Mouse (Mus musculus) lung, embryonic 14.5 days (tissue): ENCODE results near the gene Rps6kl1. TPM values are rescaled to one million over a fixed set of nuclear protein-coding genes. Genes with fewer than 3 reads are reported as not detected.
"Not testable (repeated sequence)": the region's sequence is repeated elsewhere in the genome, so short reads cannot be mapped to it uniquely, and the experiment has no call there.

ENCODE experiments used
- ATAC-seq: fragments of 200-750 bp; cut with Nextera tagmentation; 2 replicates; pipeline ENCODE4 v1.8.0; 2017; ENCODE audit warnings: mild to moderate bottlenecking, moderate TSS enrichment, moderate library complexity; ENCODE audit not compliant: insufficient read depth
- DNase-seq: peaks from one replicate; pipeline ENCODE4 v3.0.0-alpha.2; 2015
- H3K27ac ChIP-seq: fragments of 300-500 bp; sonication (generic); 2 replicates; pipeline ENCODE4 v1.5.1; 2014; ENCODE audit warnings: low read depth, mild to moderate bottlenecking, moderate library complexity
- H3K27me3 ChIP-seq: fragments of 300-500 bp; sonication (generic); 2 replicates; pipeline ENCODE4 v1.6.1; 2014; ENCODE audit warnings: low read length, control low read depth; ENCODE audit not compliant: insufficient read depth
- H3K36me3 ChIP-seq: fragments of 300-500 bp; sonication (generic); 2 replicates; pipeline ENCODE4 v1.6.1; 2014; ENCODE audit warnings: control low read depth; ENCODE audit not compliant: insufficient read depth
- H3K4me1 ChIP-seq: fragments of 300-500 bp; sonication (generic); 2 replicates; pipeline ENCODE4 v1.6.1; 2014; ENCODE audit warnings: antibody characterized with exemption, control low read depth; ENCODE audit not compliant: insufficient read depth
- H3K4me2 ChIP-seq: fragments of 300-500 bp; sonication (generic); 2 replicates; pipeline ENCODE4 v1.6.1; 2014; ENCODE audit warnings: mild to moderate bottlenecking
- H3K4me3 ChIP-seq: fragments of 300-500 bp; sonication (generic); 2 replicates; pipeline ENCODE4 v1.5.1; 2014; ENCODE audit warnings: low read depth, low read length
- H3K9ac ChIP-seq: fragments of 300-500 bp; sonication (generic); 2 replicates; pipeline ENCODE4 v1.6.1; 2014
- H3K9me3 ChIP-seq: fragments of 300-500 bp; sonication (generic); 2 replicates; pipeline ENCODE4 v1.6.1; 2016; ENCODE audit warnings: low read depth, low read length, control low read depth
- CTCF ChIP-seq: IDR thresholded peaks from 2 replicates; pipeline ENCODE4 v1.5.1; 2016; ENCODE audit warnings: antibody characterized with exemption, low read depth
- WGBS: fragments of 180-500 bp; shearing (Covaris S2); extraction: QIAGEN DNeasy Blood & Tissue Kit; methylation state at CpG from one replicate; pipeline ENCODE4 v1.1.7; 2014; 5-methylcytosine and 5-hydroxymethylcytosine counted together
- polyA plus RNA-seq: library from polyadenylated mRNA; unstranded; fragments of >200 nt; fragmentation: Nextera tagmentation; extraction: Ambion mirVana; gene quantifications from 2 replicates; pipeline ENCODE4 v1.2.1, GENCODE M21; 2014

The Rps6kl1 gene
- polyA plus RNA-seq, 1 experiment from 2014 or later = 1.0 TPM

GRCm38 (mm10) chr12:85153011-85153410 lies 1.9 kb upstream of the Rps6kl1 start:
- no peak overlapping the region for H3K4me3 ChIP-seq
- 60% methylated on average over 3 of the region's 3 CpGs for WGBS
- no peak overlapping the region for H3K4me2 ChIP-seq
- no peak for TF ChIP-seq CTCF
- H3K36me3 ChIP-seq = no peaks in the 10 kb centered on the region
- H3K9ac ChIP-seq = no peak overlapping the region
- H3K4me1 ChIP-seq = no peaks in the 10 kb centered on the region; the same call in 1 of the 2 replicates
- H3K9me3 ChIP-seq = no peaks in the 10 kb centered on the region
- no peak for ATAC-seq
- no peak overlapping the region for H3K27ac ChIP-seq
- H3K27me3 ChIP-seq = peaks cover 4% of the 10 kb centered on the region
- no peak for DNase-seq

DNA sequence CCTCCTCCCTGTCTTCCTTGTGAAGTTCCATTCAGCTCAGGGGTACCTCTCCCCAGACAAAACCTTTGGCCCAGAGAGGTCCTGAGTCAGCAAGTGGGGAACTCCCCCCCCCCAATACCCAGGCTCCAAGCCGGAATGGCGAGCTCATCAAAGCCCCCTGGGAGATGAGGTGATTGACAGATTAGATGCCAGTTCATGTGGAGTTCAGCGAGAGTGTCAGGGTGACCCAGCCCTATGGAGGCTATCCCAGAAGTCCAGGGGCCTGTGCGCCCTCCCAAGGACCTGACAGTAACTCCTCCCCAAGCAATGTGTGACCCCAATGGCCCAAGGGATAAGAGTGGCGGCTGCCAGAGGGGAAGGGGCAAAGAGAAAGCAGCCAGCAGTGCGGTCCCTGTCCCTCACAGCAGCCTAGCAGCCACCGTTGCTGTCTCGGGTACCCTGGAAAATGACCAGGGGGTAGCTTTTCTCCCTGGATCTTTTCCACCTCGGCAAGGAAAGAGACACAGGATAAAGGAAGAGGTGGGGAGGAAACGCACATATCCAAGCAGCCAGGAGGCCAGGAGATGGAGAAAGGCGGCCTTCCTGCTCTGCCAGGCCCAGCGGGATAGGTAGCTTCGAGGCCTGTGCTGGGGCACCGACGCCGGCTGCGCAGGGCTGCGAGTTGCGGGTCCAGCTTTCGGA lies 603 bp downstream of the Rps6kl1 start:
- H3K36me3 ChIP-seq = no peaks in the 10 kb centered on the region
- no peak for ATAC-seq
- H3K4me3 ChIP-seq = peak overlapping the region; percentile 15; the same call in 1 of the 2 replicates
- peaks cover 4% of the 10 kb centered on the region for H3K27me3 ChIP-seq
- no peaks in the 10 kb centered on the region for H3K9me3 ChIP-seq
- H3K4me1 ChIP-seq = no peaks in the 10 kb centered on the region
- WGBS = 7% methylated on average over 20 of the region's 20 CpGs
- peak overlapping the region; percentile 48 for H3K4me2 ChIP-seq
- no peak overlapping the region; the same call in 1 of the 2 replicates for H3K9ac ChIP-seq
- no peak for TF ChIP-seq CTCF
- no peak overlapping the region for H3K27ac ChIP-seq
- no peak for DNase-seq

DNA sequence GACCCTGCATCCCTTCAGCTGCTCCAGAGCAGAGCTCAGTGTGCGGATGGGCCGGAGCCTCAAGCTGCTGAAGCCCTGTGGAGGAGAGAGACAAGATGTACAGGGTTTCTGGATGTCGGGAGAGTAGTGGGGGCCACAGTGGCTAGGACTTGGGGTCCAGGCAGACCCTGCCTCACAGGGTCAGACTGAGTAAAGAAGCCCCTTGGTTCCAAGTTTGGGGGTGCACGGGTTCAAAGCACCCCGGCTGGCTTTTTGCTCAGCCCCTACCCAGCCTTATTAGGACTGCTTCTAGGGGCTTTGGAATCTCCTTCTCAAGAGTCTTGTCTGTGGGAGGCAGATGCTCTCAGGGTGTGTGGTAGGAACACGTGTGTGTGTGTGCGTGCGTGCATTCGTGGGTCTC lies 4.2 kb downstream of the Rps6kl1 start:
- no peak for TF ChIP-seq CTCF
- Histone ChIP-seq H3K27me3 (peaks cover 4% of the 10 kb centered on the region), H3K36me3 (no peaks in the 10 kb centered on the region), H3K9ac (no peak overlapping the region), H3K4me3 (no peak overlapping the region), H3K9me3 (no peaks in the 10 kb centered on the region), H3K4me2 (no peak overlapping the region), H3K27ac (no peak overlapping the region), H3K4me1 (no peaks in the 10 kb centered on the region)
- DNase-seq = no peak
- ATAC-seq = no peak
- 80% methylated on average over 9 of the region's 9 CpGs for WGBS

- Histone ChIP-seq H3K4me1 (no peaks in the 10 kb centered on the region), H3K36me3 (no peaks in the 10 kb centered on the region), H3K9ac (no peak overlapping the region), H3K27ac (peak overlapping the region; percentile 69), H3K4me3 (no peak overlapping the region), H3K4me2 (no peak overlapping the region), H3K27me3 (peaks cover 4% of the 10 kb centered on the region), H3K9me3 (no peaks in the 10 kb centered on the region)
- DNase-seq (peak; percentile 62), ATAC-seq (peak; percentile 19; the same call in 1 of the 2 replicates)
- 24% methylated on average over 9 of the region's 11 CpGs for WGBS
- no peak for TF ChIP-seq CTCF
Measured at GRCm38 (mm10) chr12:85146355-85146754, 4.7 kb downstream of the Rps6kl1 start.

GRCm38 (mm10) chr12:85145630-85146029 lies 5.4 kb downstream of the Rps6kl1 start:
- Histone ChIP-seq H3K9me3 (no peaks in the 10 kb centered on the region), H3K4me1 (no peaks in the 10 kb centered on the region), H3K27me3 (peaks cover 3% of the 10 kb centered on the region; the same call in 1 of the 2 replicates), H3K36me3 (no peaks in the 10 kb centered on the region), H3K9ac (0 out of 2 replicates have a peak overlapping the region, but pooled peaks have one; percentile 26), H3K4me2 (no peak overlapping the region), H3K27ac (peak overlapping the region; percentile 69), H3K4me3 (no peak overlapping the region)
- peak; percentile 78 for ATAC-seq
- no peak for TF ChIP-seq CTCF
- WGBS = 45% methylated on average over 9 of the region's 9 CpGs
- DNase-seq = peak; percentile 75

DNA sequence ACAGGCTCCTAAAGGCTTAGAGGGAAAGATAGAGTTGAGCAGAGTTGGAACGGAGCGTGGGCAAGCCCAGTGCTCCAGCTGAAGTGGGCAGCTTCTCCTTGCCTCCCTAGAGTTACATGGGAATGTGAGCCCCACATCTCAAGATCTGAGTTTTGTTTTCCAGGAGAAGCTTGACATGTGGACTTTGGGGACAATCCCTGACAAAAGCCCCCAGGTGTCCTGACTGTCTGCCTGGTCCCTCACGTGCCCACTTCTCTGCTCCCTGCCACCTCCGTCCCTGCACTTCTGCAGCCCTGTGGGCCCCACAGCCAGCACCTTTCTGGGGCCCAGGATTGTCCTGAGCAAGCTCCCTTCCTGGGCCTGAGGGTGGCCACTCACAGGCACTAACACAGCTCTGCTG lies 6.2 kb downstream of the Rps6kl1 start:
- Histone ChIP-seq H3K9ac (no peak overlapping the region), H3K4me2 (no peak overlapping the region), H3K4me1 (peaks cover 2% of the 10 kb centered on the region; the same call in 1 of the 2 replicates), H3K27ac (no peak overlapping the region), H3K27me3 (0 out of 2 replicates have a peak, but pooled peaks cover 4% of the 10 kb centered on the region), H3K36me3 (no peaks in the 10 kb centered on the region), H3K9me3 (no peaks in the 10 kb centered on the region), H3K4me3 (no peak overlapping the region)
- DNase-seq (no peak), ATAC-seq (no peak)
- 91% methylated on average over 4 of the region's 4 CpGs for WGBS
- no peak for TF ChIP-seq CTCF

GRCm38 (mm10) chr12:85144276-85144675 lies 6.8 kb downstream of the Rps6kl1 start:
- not testable (repeated sequence) for DNase-seq, H3K9me3 ChIP-seq, H3K27me3 ChIP-seq, ATAC-seq, H3K4me3 ChIP-seq, H3K36me3 ChIP-seq, H3K27ac ChIP-seq, H3K4me1 ChIP-seq, H3K4me2 ChIP-seq, H3K9ac ChIP-seq
- WGBS = 48% methylated on average over 2 of the region's 2 CpGs
- TF ChIP-seq CTCF = peak; percentile 39
